Mouse (Mus musculus) C2C12 (cell line): ENCODE data around the gene Lman1l. TPM values are rescaled to one million over a fixed set of nuclear protein-coding genes. Genes with fewer than 3 reads are reported as not detected.

Source experiments
- H3K27me3 ChIP-seq: one replicate; pipeline ENCODE4 v1.6.1; 2011; ENCODE audit not compliant: control insufficient read depth, insufficient read depth, insufficient read length
- H3K36me3 ChIP-seq: one replicate; pipeline ENCODE4 v1.6.1; 2011; ENCODE audit not compliant: control insufficient read depth, insufficient read depth
- H3K4me3 ChIP-seq: one replicate; pipeline ENCODE4 v1.5.1; 2011; ENCODE audit warnings: mild to moderate bottlenecking, control low read depth; ENCODE audit not compliant: poor library complexity, insufficient read depth, severe bottlenecking
- H3K79me2 ChIP-seq: one replicate; pipeline ENCODE4 v1.6.1; 2011; ENCODE audit not compliant: control insufficient read depth, insufficient read depth
- H3K79me3 ChIP-seq: one replicate; pipeline ENCODE4 v1.6.1; 2011; ENCODE audit warnings: low read depth, control low read depth
- H3ac ChIP-seq: one replicate; pipeline ENCODE3; 2011; ENCODE audit warnings: low read depth; ENCODE audit not compliant: control insufficient read depth, insufficient read length
- CEBPB ChIP-seq: IDR thresholded peaks from one replicate; pipeline ENCODE4 v1.6.1; 2011; ENCODE audit warnings: low read depth, mild to moderate bottlenecking, control low read depth, moderate library complexity
- CTCF ChIP-seq: IDR thresholded peaks from one replicate; pipeline ENCODE4 v1.5.1; 2011; ENCODE audit not compliant: control insufficient read depth, insufficient read depth, insufficient read length
- FOSL1 ChIP-seq: IDR thresholded peaks from one replicate; pipeline ENCODE4 v1.8.0; 2011; ENCODE audit warnings: mild to moderate bottlenecking, low read length; ENCODE audit not compliant: poor library complexity, insufficient read depth, severe bottlenecking
- MAX ChIP-seq: IDR thresholded peaks from one replicate; pipeline ENCODE4 v1.6.1; 2011; ENCODE audit warnings: mild to moderate bottlenecking, control low read depth
- MYOD1 ChIP-seq: IDR thresholded peaks from one replicate; pipeline ENCODE4 v1.6.1; 2011; ENCODE audit warnings: low read depth; ENCODE audit not compliant: control insufficient read depth, insufficient read length
- MYOG ChIP-seq: IDR thresholded peaks from one replicate; pipeline ENCODE4 v1.6.1; 2011; ENCODE audit not compliant: control insufficient read depth, insufficient read length; ENCODE audit errors: extremely low read depth
- USF1 ChIP-seq: IDR thresholded peaks from one replicate; pipeline ENCODE4 v1.6.1; 2011; ENCODE audit warnings: low read depth, mild to moderate bottlenecking, control low read depth, moderate library complexity
- polyA plus RNA-seq: library from polyadenylated mRNA; unstranded; fragments of >200 nt; fragmentation: generic; extraction: Trizol; gene quantifications from one replicate; pipeline ENCODE4 v1.2.1, GENCODE M21; 2012; ENCODE audit warnings: missing spikeins

Lman1l gene
- polyA plus RNA-seq, 1 experiment, result 0.68 TPM

GRCm38 (mm10) chr9:57639661-57640328, 19.2 kb upstream of the Lman1l start:
- peaks cover 7% of the 10 kb centered on the region for H3K36me3 ChIP-seq
- H3K79me2 ChIP-seq, result peaks cover 100% of the 10 kb centered on the region
- H3K4me3 ChIP-seq, result no peak overlapping the region
- H3K27me3 ChIP-seq, result no peaks in the 10 kb centered on the region
- H3K79me3 ChIP-seq, result peaks cover 94% of the 10 kb centered on the region
- peak overlapping the region; percentile 48 for H3ac ChIP-seq
- TF ChIP-seq CTCF, result no peak
- no peak for TF ChIP-seq MAX
- no peak for TF ChIP-seq MYOG
- no peak for TF ChIP-seq CEBPB
- TF ChIP-seq FOSL1, result no peak

DNA sequence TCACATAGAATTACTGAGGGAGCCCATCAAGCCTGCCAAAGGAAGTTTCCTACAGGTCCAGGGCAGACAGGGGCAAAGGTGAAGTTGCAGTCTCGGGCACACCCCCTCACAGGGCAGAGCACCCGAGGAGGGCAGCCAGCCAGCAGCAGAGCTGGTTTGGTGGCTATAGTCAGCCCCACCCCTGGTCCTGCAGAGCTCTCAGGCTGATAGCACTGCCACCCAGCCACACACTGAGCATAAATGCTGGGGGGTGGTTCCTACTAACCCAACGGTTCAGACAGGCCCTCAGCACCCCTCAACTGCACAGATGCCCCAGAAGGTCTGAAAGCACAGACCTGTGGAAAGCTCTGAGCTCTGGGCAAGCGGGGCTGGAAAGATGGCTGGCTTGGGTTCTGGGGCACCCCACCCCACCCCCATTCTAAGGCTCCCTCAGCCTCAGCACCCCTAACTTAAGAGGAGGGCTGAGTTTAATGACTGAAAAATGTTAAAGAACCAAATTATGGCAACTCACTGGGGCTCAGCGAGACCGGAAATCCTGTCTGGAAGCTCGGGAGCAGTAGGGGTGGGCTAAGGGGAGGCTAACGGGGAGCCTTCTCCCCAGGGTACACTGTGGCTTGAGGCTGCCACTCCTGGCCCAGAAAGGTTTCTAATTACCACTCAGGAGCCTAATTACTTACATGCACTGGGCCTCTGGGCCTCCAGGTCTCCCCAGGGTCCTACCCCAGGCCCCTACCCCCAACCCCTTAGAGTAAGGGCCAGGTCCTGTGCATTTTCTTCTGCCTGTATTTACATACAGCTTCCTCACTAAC, 18.3 kb upstream of the Lman1l start:
- Histone ChIP-seq H3ac (no peak overlapping the region), H3K79me3 (peaks cover 88% of the 10 kb centered on the region), H3K79me2 (peaks cover 100% of the 10 kb centered on the region), H3K36me3 (peaks cover 7% of the 10 kb centered on the region), H3K4me3 (no peak overlapping the region), H3K27me3 (no peaks in the 10 kb centered on the region)
- TF ChIP-seq USF1 (no peak), CEBPB (no peak), MAX (no peak), CTCF (no peak), MYOG (no peak), FOSL1 (no peak), MYOD1 (no peak)

GRCm38 (mm10) chr9:57637741-57638322, 17.3 kb upstream of the Lman1l start:
- Histone ChIP-seq H3K79me3 (peaks cover 83% of the 10 kb centered on the region), H3ac (peak overlapping the region; percentile 31), H3K27me3 (no peaks in the 10 kb centered on the region), H3K79me2 (peaks cover 99% of the 10 kb centered on the region), H3K4me3 (no peak overlapping the region), H3K36me3 (peaks cover 7% of the 10 kb centered on the region)
- TF ChIP-seq MYOG (no peak), CTCF (no peak), CEBPB (no peak), MYOD1 (no peak), FOSL1 (no peak), MAX (no peak), USF1 (no peak)

DNA sequence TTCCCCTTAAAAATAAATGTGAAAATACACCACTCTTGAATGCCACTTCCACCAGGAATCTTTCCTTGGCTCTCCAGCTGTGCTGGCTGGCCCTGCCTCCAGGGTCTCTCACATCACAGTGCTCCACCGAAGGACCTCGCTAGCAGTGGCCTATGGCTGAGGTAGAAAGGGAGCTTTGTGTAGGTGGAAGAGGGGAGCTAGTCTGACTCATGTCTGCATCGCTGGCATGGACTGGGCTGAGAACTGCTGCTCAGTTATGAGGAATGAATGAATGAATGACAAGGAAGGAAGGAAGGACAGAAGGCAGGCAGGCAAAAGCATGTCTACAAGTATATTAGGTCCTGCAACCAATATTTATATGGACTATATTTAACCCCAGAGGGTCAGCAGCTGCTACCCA, 16.7 kb upstream of the Lman1l start:
- TF ChIP-seq CTCF (no peak), MAX (no peak), USF1 (no peak)
- Histone ChIP-seq H3K4me3 (no peak overlapping the region), H3K79me3 (peaks cover 83% of the 10 kb centered on the region), H3K27me3 (no peaks in the 10 kb centered on the region), H3ac (no peak overlapping the region), H3K36me3 (peaks cover 7% of the 10 kb centered on the region), H3K79me2 (peaks cover 99% of the 10 kb centered on the region)

DNA sequence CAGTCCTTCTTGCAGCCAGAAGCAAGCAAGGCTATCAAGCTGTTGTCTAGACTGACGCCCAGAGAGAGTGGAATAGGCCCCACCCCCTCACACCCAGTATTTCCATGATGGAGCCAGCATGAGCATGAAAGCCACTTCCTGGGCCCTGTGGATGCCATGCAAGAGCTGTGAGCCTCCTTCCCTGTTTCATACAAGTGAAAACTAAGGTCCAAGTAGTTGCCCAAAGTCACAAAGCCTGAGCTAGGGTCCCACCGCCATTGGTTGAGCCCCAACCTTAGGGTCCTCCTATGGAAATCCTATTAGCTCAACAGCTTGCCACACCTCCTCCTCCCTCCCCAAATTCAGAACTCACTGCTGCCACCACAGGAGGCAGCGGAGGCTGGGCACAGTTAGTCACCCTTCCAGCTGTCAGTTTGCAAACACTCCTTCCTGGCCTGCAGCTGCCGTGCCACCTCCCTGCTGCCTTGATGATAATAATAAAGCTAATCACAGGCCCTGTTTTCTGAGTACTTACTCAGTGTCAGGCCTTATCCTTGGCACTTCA, 13.0 kb upstream of the Lman1l start:
- Histone ChIP-seq H3K79me3 (peaks cover 58% of the 10 kb centered on the region), H3K4me3 (no peak overlapping the region), H3ac (no peak overlapping the region), H3K27me3 (no peaks in the 10 kb centered on the region), H3K79me2 (peaks cover 75% of the 10 kb centered on the region), H3K36me3 (peaks cover 23% of the 10 kb centered on the region)
- TF ChIP-seq MYOD1 (peak; percentile 89), CTCF (peak; percentile 28), MAX (no peak)
